Mouse (Mus musculus) liver, embryonic 14.5 days (tissue): ENCODE results near the gene Inka1.

ENCODE experiments used
- CTCF ChIP-seq: IDR thresholded peaks from 2 replicates; pipeline ENCODE4 v1.5.1; 2016; ENCODE audit warnings: antibody characterized with exemption, low read depth, control low read depth
- EP300 ChIP-seq: IDR thresholded peaks from 2 replicates; pipeline ENCODE4 v1.6.1; 2016; ENCODE audit warnings: antibody characterized with exemption, low read depth

DNA sequence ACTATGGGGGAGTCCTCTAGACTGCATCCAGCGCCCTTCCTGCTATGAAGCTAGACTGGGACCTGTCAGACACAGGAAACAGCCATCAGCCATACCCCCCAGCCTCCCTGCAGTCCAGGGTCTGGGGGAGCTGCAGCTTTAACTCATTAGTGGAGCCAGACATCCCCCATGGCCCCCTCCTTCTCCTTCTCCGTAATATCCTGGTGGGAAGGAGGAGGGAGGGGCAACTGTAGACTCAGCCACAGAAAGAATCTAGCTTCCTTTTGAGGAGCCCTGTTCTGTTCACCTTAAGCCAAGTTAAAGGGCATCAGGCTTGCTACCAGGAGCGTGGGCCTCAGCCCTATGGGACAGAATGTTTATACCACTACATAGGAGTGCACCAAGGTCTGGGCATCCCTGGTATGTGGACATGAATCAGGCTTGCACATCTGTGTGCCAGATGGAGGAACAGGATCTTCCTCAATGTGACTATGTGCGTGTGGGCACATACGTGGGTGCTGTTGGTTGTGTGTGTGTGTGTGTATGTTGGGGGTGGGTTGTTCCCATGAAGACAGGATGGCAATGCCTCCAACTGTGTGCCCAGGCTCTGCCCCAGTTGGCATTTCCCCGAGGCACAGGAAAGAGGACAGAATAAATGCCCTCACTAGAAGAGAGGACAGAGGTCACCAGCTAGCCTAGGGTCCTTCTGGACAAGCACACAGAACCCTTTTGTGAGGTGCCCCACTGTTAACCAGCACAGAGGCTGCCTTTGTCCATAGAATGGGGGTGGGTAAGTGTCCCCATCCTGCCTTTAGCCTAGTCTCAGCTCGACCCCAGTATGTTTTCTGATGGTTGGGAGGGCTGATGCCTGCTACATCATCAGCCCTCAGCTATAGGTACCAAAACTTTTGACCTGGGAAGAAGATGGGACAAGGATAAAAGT, 3.7 kb downstream of the Inka1 start:
- TF ChIP-seq CTCF (no peak), EP300 (no peak)
